Mouse (Mus musculus) v-Abl transformed pro-B cells (cell line): ENCODE results near the gene Cadm2.

ENCODE experiments used
- in situ Hi-C, 2 experiments: fragments of 400-800 bp; cut with MboI; formaldehyde crosslinking; loops; one replicate each; pipeline ENCODE4 v1.15.1; 2025; ENCODE audit not compliant: unreplicated experiment in 2 of 2

Cadm2 gene

DNA sequence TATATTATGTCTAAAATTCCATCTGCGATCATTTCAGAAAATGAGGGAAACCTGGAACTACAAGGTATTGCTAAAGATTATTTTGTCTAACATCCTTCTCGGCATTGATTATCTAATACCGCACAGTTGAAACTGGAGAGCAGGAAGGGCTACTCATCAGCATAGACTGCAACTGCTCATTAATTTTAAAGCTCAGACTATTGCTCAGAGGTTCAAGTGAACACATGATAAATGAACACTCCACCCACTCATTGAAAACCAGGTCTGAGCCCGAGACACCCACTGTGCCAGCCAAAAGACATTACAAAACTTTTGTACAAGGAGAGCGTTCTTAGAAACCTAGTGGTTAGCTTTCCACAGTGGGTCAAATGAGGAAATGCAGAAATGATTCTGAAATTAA lies 652.4 kb downstream of the Cadm2 start:
- in situ Hi-C loops, result no loop called here

DNA sequence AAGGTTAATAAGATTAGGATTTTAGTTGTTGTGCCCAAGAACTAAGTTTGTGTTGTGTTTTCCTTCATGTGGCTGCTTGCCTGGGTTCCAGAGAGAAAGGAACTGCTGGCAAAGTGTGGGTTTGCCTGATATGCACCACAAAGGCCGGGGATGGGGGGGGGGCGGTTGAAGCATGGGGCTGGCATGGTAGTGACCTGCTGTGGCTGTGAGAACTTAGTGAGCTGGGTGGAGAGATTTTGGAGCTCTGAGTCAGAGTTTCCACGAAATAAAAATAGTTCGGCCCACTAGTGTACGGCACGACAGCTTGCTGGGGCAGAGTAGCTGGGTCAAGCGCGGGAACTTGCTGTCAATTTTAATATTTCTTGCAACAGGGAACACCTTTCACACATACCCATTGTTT lies 653.0 kb downstream of the Cadm2 start:
- in situ Hi-C loops, result no loop called here

- in situ Hi-C loops, result no loop called here
Measured at GRCm38 (mm10) chr16:66959146-66959545, 661.6 kb downstream of the Cadm2 start.

GRCm38 (mm10) chr16:66955876-66956275 lies 664.8 kb downstream of the Cadm2 start:
- in situ Hi-C loops, result no loop called here

DNA sequence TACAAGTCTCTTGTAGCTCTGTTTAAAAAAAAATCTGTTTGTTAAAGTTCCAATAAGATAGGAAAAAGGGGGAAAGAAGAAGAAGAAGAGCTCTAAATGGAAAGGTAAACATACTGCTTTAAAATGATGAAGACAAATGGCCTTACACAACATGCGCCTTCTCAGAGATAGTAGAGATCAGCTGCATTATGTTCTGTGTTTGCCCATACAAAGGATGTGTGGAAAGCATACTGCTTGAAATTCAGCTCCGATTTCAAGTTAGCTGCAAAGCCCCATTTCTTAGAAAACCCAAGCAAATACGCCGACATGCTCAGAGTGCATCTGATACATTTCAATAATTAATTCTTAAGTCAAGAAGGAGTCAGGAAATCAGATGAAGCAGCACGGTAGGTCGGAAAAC lies 684.4 kb downstream of the Cadm2 start:
- in situ Hi-C loops, result no loop called here

GRCm38 (mm10) chr16:66925517-66925916 lies 695.2 kb downstream of the Cadm2 start:
- in situ Hi-C loops, result no loop called here

DNA sequence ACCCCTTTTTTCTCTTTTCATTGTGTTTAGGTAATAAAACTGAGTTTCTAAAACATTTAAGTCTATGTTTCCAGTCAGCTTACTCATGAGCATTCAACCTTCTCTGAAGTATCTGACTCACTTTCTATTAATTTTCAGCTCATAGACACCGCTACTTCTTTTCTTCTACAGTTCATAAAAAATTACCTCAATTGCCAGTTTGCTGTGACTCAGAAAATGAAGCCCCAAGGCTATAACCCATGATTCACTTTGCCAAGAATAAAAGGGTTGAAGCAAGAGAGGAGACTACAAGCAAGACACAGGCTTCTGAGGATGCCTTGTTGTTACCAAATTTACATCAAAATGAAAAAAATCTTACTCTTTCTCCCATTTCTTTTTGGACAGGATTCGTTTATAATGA lies 698.0 kb downstream of the Cadm2 start:
- in situ Hi-C loops, result no loop called here

DNA sequence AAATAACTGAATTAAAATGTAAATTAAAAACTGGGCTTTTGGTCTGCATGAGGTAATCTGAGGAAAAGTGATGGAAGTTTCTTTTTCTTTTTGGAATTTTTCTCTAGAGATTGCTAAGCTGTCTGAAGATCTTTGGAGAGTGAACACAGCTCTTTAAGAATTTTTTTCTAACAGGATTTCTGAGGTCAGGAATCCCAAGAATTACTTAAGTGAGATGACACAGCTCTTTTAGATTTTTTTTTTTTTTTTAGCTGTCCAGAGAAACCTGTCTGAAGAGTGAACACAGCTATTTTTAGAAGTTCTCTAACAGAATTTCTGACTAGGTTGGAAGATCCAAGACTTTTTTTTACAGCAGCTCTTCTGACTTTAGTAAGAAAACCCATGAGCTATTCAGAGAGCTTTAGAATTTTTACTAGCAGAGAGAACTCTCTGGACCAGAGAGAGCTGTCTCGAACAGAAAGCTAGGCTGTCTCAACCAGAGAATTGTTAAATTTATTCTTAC lies 699.2 kb downstream of the Cadm2 start:
- in situ Hi-C loops, result no loop called here

DNA sequence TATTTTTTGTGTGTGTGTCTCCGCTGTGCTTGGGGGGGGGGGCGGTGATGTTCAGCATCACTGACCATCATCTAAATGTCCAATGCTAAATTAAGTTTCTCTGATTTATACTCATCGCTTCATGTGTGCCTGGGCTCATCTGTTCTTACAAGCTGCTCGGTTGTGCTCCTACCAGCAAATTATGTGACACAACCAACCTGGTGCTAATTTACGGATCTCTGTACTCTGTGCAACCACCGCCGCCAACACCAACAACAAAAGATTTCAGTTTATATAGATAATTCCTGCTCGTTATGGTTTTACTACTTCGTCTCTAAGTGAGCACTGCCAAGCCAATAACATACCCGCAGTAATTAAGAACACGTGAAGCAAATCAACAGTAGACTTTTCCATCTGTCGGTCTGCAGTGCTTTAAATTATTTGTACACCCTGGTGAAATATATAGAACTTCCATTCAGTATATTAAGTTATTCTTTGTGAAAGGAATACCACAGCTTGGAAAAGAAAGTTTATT lies 700.8 kb downstream of the Cadm2 start:
- in situ Hi-C loops, result no loop called here

- in situ Hi-C loops, result no loop called here
Measured at GRCm38 (mm10) chr16:66901801-66902200, 718.9 kb downstream of the Cadm2 start.

DNA sequence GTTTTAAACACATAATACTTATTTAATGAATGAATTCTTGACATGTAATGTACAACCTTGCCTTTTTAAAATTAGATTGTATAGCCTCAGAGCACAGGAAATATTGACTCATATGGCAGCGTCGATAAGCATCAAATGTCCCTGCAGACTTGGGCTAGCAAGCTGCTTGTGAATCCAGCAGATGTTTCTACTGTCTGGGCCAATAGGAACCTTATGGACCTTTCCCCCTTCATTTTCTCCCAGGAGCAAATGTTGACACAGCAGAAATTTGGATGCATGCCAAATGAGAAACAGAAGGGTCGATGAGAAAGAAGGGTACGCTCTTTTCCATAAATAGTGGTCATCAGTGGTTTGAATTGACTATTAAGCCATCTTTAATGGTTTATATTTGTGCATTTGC lies 720.0 kb downstream of the Cadm2 start:
- in situ Hi-C loops, result no loop called here

GRCm38 (mm10) chr16:66892359-66892758 lies 728.3 kb downstream of the Cadm2 start:
- in situ Hi-C loops, result no loop called here

DNA sequence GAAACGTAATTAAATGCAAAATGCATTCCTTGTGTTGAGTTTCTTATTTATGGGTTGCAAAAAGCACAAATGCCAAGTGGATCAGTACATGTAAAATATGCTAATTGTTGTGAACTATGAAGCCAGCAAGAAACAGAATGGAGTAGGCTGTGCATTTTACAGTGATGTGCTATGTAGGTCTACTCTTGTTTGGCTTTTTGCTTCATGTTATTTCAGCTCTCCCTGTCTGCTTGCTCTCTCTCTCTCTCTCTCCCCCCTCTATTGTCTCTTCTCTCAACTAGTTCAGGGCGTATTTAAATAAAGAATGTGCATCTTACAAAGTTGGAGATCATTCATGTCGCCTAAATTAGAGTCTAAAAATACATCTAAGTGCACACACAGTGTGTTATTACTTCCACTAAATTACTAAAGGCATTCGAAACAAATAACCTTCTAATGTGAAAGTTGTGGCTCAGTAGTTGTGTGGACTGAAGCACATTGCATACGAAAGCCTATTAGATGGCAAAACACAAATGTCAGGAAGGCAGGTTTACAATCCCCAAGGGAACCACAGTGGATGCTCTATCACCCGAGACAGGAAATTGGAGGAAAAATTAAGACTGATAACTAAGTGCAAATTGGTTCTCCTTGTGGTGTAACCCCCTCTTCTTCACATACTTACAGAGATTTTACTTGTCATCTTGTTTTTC lies 729.0 kb downstream of the Cadm2 start:
- in situ Hi-C loops, result no loop called here

- in situ Hi-C loops, result no loop called here
Measured at GRCm38 (mm10) chr16:66889907-66890306, 730.8 kb downstream of the Cadm2 start.

DNA sequence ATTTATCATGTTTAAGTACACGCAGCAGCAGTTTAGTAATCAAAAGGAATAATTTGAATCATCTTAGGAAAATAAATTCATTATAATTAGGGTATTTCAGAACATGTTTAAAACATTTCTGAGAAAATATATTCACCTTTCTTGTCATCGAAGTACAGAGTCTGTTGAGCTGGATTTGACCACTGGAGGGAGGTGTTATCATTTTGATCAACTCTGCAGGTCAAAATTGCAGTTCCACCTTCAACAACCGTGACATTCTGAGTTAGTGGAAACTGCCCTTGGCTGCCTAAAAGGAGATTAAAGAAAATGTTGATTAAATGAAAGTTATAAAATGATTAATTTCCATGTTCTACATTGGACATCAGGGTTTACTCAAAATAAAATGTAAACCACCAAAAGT lies 738.1 kb downstream of the Cadm2 start:
- in situ Hi-C loops, result no loop called here

- in situ Hi-C loops, result no loop called here
Measured at GRCm38 (mm10) chr16:66871201-66871600, 749.5 kb downstream of the Cadm2 start.

DNA sequence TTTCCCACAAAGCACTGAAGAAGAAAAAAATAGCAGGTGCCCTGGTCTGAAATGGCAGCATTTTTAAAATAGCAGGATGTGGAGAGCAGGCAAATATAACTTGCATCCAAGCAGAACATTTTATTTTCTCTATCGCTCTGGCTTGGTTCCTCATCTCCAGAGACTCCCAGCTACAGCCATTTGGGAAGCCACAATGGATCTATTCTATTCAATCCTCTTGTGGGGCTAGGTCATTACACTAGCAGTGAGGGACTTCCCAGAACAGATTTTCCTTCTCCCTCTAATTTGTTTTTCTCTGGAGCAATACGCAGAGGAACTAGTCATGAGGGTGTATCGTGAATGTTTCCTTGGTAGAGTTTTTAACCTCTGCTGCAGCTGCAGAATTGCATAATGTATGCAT lies 769.7 kb downstream of the Cadm2 start:
- in situ Hi-C loops, result no loop called here

GRCm38 (mm10) chr16:66824866-66825265 lies 795.8 kb downstream of the Cadm2 start:
- in situ Hi-C loops, result no loop called here

DNA sequence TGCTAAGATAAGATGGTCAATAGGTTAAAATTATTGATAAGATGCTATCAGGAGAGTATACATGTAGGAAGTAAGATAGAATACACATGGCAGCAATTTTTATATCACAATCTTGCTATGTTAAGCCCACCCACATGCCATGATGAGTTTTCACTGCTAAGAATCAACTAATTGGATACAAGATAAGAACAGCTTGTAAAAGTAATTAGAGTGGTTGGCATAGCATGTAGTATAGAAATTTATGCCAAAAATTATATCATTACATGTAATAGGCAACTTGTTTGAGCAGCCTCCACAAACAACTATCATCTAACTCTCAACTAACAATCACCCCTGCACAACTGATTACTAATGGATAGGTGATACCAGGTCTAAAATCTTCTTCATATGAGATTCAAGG lies 809.2 kb downstream of the Cadm2 start:
- in situ Hi-C loops, result no loop called here

- in situ Hi-C loops, result no loop called here
Measured at GRCm38 (mm10) chr16:66798204-66798603, 822.5 kb downstream of the Cadm2 start.

DNA sequence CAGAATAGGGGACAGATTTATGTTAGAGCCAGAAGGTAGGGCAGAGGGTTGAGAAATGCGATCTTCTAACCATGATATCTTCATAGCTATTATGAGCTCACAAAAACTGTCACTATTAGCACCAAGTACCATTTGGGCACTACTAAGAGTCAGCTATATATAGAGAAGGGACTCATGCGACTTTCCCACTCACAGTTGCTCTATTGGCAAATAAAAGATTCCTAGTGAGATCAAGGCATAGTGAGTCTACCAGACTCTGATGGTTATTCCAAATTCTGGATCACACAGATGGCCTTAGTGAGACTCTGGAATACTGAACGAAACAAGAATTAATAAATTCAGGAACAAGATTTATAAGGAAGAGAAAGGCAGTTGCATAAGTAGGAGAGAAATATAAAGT lies 827.6 kb downstream of the Cadm2 start:
- in situ Hi-C loops, result no loop called here

- in situ Hi-C loops, result no loop called here
Measured at GRCm38 (mm10) chr16:66771883-66772282, 848.8 kb downstream of the Cadm2 start.

DNA sequence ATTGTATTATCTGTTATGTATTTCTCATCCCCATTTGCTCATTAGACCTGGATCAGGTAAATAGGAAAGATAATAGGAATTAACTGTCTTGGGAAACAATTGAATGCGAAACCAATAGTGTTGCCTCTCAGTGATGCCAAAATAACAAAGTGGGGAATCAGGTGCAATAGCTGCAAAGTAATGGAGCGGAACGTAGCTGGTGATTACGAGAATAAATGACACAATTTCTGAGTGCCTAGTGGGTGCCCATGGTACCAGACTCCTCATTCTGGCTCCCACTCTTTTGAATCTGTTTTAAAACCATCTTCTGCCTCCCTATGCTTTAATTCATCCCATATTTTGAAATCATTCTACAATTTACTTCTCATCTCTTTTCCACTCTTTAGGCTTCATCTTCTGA lies 851.2 kb downstream of the Cadm2 start:
- in situ Hi-C loops, result no loop called here
